Mouse (Mus musculus) kidney, postnatal 0 days (tissue): ENCODE data around the gene Mob3b. TPM values are rescaled to one million over a fixed set of nuclear protein-coding genes. Genes with fewer than 3 reads are reported as not detected.

ENCODE experiments used
- ATAC-seq: fragments of 200-750 bp; cut with Nextera tagmentation; replicated peaks from 2 replicates; pipeline ENCODE4 v1.8.0; 2017; ENCODE audit warnings: low read depth, moderate number of reproducible peaks, moderate TSS enrichment, moderate library complexity; ENCODE audit not compliant: low FRiP score
- DNase-seq: peaks from one replicate; pipeline ENCODE4 v3.0.0-alpha.2; 2016; ENCODE audit warnings: low spot score
- H3K27ac ChIP-seq: fragments of 300-500 bp; sonication (generic); 2 replicates; pipeline ENCODE4 v1.5.1; 2014; ENCODE audit warnings: mild to moderate bottlenecking
- H3K27me3 ChIP-seq: fragments of 300-500 bp; sonication (generic); 2 replicates; pipeline ENCODE4 v1.6.1; 2014; ENCODE audit warnings: low read length, mixed read lengths; ENCODE audit not compliant: insufficient read depth
- H3K36me3 ChIP-seq: fragments of 300-500 bp; sonication (generic); 2 replicates; pipeline ENCODE4 v1.6.1; 2014; ENCODE audit warnings: low read length, mixed read lengths; ENCODE audit not compliant: insufficient read depth
- H3K4me1 ChIP-seq: fragments of 300-500 bp; sonication (generic); replicated peaks from 2 replicates; pipeline ENCODE4 v1.6.1; 2014; ENCODE audit warnings: antibody characterized with exemption, low read length, mixed read lengths; ENCODE audit not compliant: insufficient read depth
- H3K4me2 ChIP-seq: fragments of 300-500 bp; sonication (generic); 2 replicates; pipeline ENCODE4 v1.6.1; 2014; ENCODE audit warnings: mild to moderate bottlenecking, low read length, moderate library complexity, mixed read lengths
- H3K4me3 ChIP-seq: fragments of 300-500 bp; sonication (generic); replicated peaks from 2 replicates; pipeline ENCODE4 v1.5.1; 2014; ENCODE audit warnings: low read depth, low read length
- H3K9ac ChIP-seq: fragments of 300-500 bp; sonication (generic); 2 replicates; pipeline ENCODE4 v1.6.1; 2014; ENCODE audit warnings: low read depth, low read length
- H3K9me3 ChIP-seq: fragments of 300-500 bp; sonication (generic); replicated peaks from 2 replicates; pipeline ENCODE4 v1.6.1; 2016; ENCODE audit warnings: low read length, inconsistent platforms, mixed read lengths
- CTCF ChIP-seq: IDR thresholded peaks from 2 replicates; pipeline ENCODE4 v1.5.1; 2016; ENCODE audit warnings: antibody characterized with exemption, low read depth, mild to moderate bottlenecking, moderate library complexity
- WGBS: fragments of 180-500 bp; shearing (Covaris S2); extraction: QIAGEN DNeasy Blood & Tissue Kit; methylation state at CpG from one replicate; pipeline ENCODE4 v1.1.7; 2014; 5-methylcytosine and 5-hydroxymethylcytosine counted together
- polyA plus RNA-seq: library from polyadenylated mRNA; unstranded; fragments of >200 nt; fragmentation: Nextera tagmentation; extraction: Ambion mirVana; gene quantifications from 2 replicates; pipeline ENCODE4 v1.2.1, GENCODE M21; 2015

Mob3b gene
- polyA plus RNA-seq, 1 experiment from 2014 or later, result 13.1 TPM

GRCm38 (mm10) chr4:35066163-35066562 is 91.1 kb downstream of the Mob3b start:
- Histone ChIP-seq H3K4me2 (no peak overlapping the region), H3K27ac (no peak overlapping the region), H3K27me3 (no peaks in the 10 kb centered on the region), H3K9ac (no peak overlapping the region), H3K4me1 (0 out of 2 replicates have a peak, but pooled peaks cover 3% of the 10 kb centered on the region), H3K4me3 (no peak overlapping the region), H3K36me3 (no peaks in the 10 kb centered on the region), H3K9me3 (no peaks in the 10 kb centered on the region)
- WGBS, result 73% methylated on average over 4 of the region's 4 CpGs
- ATAC-seq, result no peak
- no peak for DNase-seq
- no peak for TF ChIP-seq CTCF

- peak; percentile 23; the same call in 1 of the 2 replicates for TF ChIP-seq CTCF
- H3K4me2 ChIP-seq, result no peak overlapping the region
- no peak overlapping the region for H3K4me3 ChIP-seq
- H3K9me3 ChIP-seq, result no peaks in the 10 kb centered on the region
- H3K27ac ChIP-seq, result no peak overlapping the region
- DNase-seq, result peak; percentile 74
- WGBS, result 22% methylated on average over 15 of the region's 15 CpGs
- H3K27me3 ChIP-seq, result no peaks in the 10 kb centered on the region
- peak; percentile 68; the same call in 1 of the 2 replicates for ATAC-seq
- 0 out of 2 replicates have a peak, but pooled peaks cover 3% of the 10 kb centered on the region for H3K4me1 ChIP-seq
- no peak overlapping the region for H3K9ac ChIP-seq
- H3K36me3 ChIP-seq, result no peaks in the 10 kb centered on the region
These were observed 92.0 kb downstream of the Mob3b start for GRCm38 (mm10) chr4:35065075-35065838.

GRCm38 (mm10) chr4:35063146-35063719 is 94.1 kb downstream of the Mob3b start:
- ATAC-seq (no peak), DNase-seq (no peak)
- no peak overlapping the region for H3K4me2 ChIP-seq
- H3K4me3 ChIP-seq, result no peak overlapping the region
- H3K27ac ChIP-seq, result no peak overlapping the region
- no peaks in the 10 kb centered on the region for H3K36me3 ChIP-seq
- H3K9me3 ChIP-seq, result no peaks in the 10 kb centered on the region
- 46% methylated on average over 7 of the region's 7 CpGs for WGBS
- H3K27me3 ChIP-seq, result no peaks in the 10 kb centered on the region
- H3K4me1 ChIP-seq, result 0 out of 2 replicates have a peak, but pooled peaks cover 3% of the 10 kb centered on the region
- H3K9ac ChIP-seq, result no peak overlapping the region
- no peak for TF ChIP-seq CTCF

- Histone ChIP-seq H3K27ac (no peak overlapping the region), H3K27me3 (no peaks in the 10 kb centered on the region), H3K4me3 (no peak overlapping the region), H3K4me1 (0 out of 2 replicates have a peak, but pooled peaks cover 3% of the 10 kb centered on the region), H3K9ac (no peak overlapping the region), H3K9me3 (no peaks in the 10 kb centered on the region), H3K36me3 (no peaks in the 10 kb centered on the region), H3K4me2 (no peak overlapping the region)
- 73% methylated on average over 1 of the region's 1 CpGs for WGBS
- DNase-seq (no peak), ATAC-seq (no peak)
- TF ChIP-seq CTCF, result no peak
These were observed 96.3 kb downstream of the Mob3b start for GRCm38 (mm10) chr4:35060964-35061363.

- H3K27ac ChIP-seq, result no peak overlapping the region
- H3K9me3 ChIP-seq, result no peaks in the 10 kb centered on the region
- no peaks in the 10 kb centered on the region for H3K27me3 ChIP-seq
- no peak overlapping the region for H3K4me2 ChIP-seq
- TF ChIP-seq CTCF, result no peak
- 0 out of 2 replicates have a peak, but pooled peaks cover 3% of the 10 kb centered on the region for H3K4me1 ChIP-seq
- no peaks in the 10 kb centered on the region for H3K36me3 ChIP-seq
- DNase-seq (no peak), ATAC-seq (no peak)
- WGBS, result 91% methylated on average over 3 of the region's 3 CpGs
- no peak overlapping the region for H3K9ac ChIP-seq
- no peak overlapping the region for H3K4me3 ChIP-seq
These were observed 96.9 kb downstream of the Mob3b start for GRCm38 (mm10) chr4:35060401-35060800.

GRCm38 (mm10) chr4:35054362-35054761 is 102.9 kb downstream of the Mob3b start:
- DNase-seq (no peak), ATAC-seq (no peak)
- TF ChIP-seq CTCF, result no peak
- no peak overlapping the region for H3K4me2 ChIP-seq
- no peaks in the 10 kb centered on the region for H3K27me3 ChIP-seq
- peaks cover 13% of the 10 kb centered on the region for H3K4me1 ChIP-seq
- H3K36me3 ChIP-seq, result no peaks in the 10 kb centered on the region
- no peak overlapping the region for H3K4me3 ChIP-seq
- H3K9me3 ChIP-seq, result no peaks in the 10 kb centered on the region
- H3K27ac ChIP-seq, result no peak overlapping the region
- 61% methylated on average over 2 of the region's 2 CpGs for WGBS
- H3K9ac ChIP-seq, result no peak overlapping the region
